Mouse (Mus musculus) macrophage (primary cell): ENCODE results near the gene Acads. TPM values are rescaled to one million over a fixed set of nuclear protein-coding genes. Genes with fewer than 3 reads are reported as not detected.
"Not testable (repeated sequence)": the region's sequence is repeated elsewhere in the genome, so short reads cannot be mapped to it uniquely, and the experiment has no call there.

Experiments used
- H3K27ac ChIP-seq: fragments of 350-480 bp; formaldehyde crosslinking; 2 replicates; pipeline ENCODE4 v1.9.0; 2021
- H3K36me3 ChIP-seq: fragments of 350-480 bp; formaldehyde crosslinking; 2 replicates; pipeline ENCODE4 v1.9.0; 2021; ENCODE audit errors: inconsistent target
- H3K4me3 ChIP-seq: fragments of 350-480 bp; formaldehyde crosslinking; 2 replicates; pipeline ENCODE4 v1.9.0; 2021; ENCODE audit errors: inconsistent target
- H3K79me2 ChIP-seq: fragments of 350-480 bp; formaldehyde crosslinking; 2 replicates; pipeline ENCODE4 v1.9.0; 2021; ENCODE audit errors: inconsistent target
- WGBS: methylation state at CpG from one replicate; pipeline ENCODE4 v1.1.7; 2026; ENCODE audit warnings: inconsistent platforms; ENCODE audit not compliant: missing documents; 5-methylcytosine and 5-hydroxymethylcytosine counted together
- polyA plus RNA-seq: library from polyadenylated mRNA; stranded (reverse); fragments of 250-400 nt; gene quantifications from 3 replicates; pipeline ENCODE4 v1.2.4, GENCODE M21; 2018; ENCODE audit warnings: inconsistent platforms

The Acads gene
- polyA plus RNA-seq, 1 experiment from 2014 or later = 18.4 TPM

GRCm38 (mm10) chr5:115117467-115117866 lies 1.7 kb downstream of the Acads start:
- no peak overlapping the region for H3K4me3 ChIP-seq
- no peak overlapping the region for H3K27ac ChIP-seq
- WGBS = 91% methylated on average over 13 of the region's 13 CpGs
- H3K79me2 ChIP-seq = peaks cover 14% of the 10 kb centered on the region; the same call in 1 of the 2 replicates
- peaks cover 9% of the 10 kb centered on the region; the same call in 1 of the 2 replicates for H3K36me3 ChIP-seq

- H3K4me3 ChIP-seq = no peak overlapping the region
- H3K36me3 ChIP-seq = peaks cover 12% of the 10 kb centered on the region; the same call in 1 of the 2 replicates
- no peak overlapping the region for H3K27ac ChIP-seq
- 94% methylated on average over 3 of the region's 3 CpGs for WGBS
- peaks cover 14% of the 10 kb centered on the region; the same call in 1 of the 2 replicates for H3K79me2 ChIP-seq
These were observed 2.7 kb downstream of the Acads start for GRCm38 (mm10) chr5:115116426-115116825.

- Histone ChIP-seq H3K36me3 (peaks cover 12% of the 10 kb centered on the region; the same call in 1 of the 2 replicates), H3K4me3 (no peak overlapping the region), H3K27ac (no peak overlapping the region), H3K79me2 (peaks cover 14% of the 10 kb centered on the region; the same call in 1 of the 2 replicates)
- 96% methylated on average over 7 of the region's 8 CpGs for WGBS
These were observed 4.6 kb downstream of the Acads start for GRCm38 (mm10) chr5:115114501-115114900.

GRCm38 (mm10) chr5:115113244-115113643 lies 5.9 kb downstream of the Acads start:
- H3K79me2 ChIP-seq = peaks cover 8% of the 10 kb centered on the region; the same call in 1 of the 2 replicates
- H3K36me3 ChIP-seq = peaks cover 12% of the 10 kb centered on the region; the same call in 1 of the 2 replicates
- WGBS = 97% methylated on average over 12 of the region's 12 CpGs
- H3K27ac ChIP-seq = no peak overlapping the region
- no peak overlapping the region for H3K4me3 ChIP-seq

- Histone ChIP-seq H3K27ac (no peak overlapping the region), H3K36me3 (peaks cover 12% of the 10 kb centered on the region; the same call in 1 of the 2 replicates), H3K4me3 (no peak overlapping the region), H3K79me2 (no peaks in the 10 kb centered on the region)
- 93% methylated on average over 8 of the region's 8 CpGs for WGBS
These were observed 8.0 kb downstream of the Acads start for GRCm38 (mm10) chr5:115111156-115111555.

GRCm38 (mm10) chr5:115103253-115103652 lies 15.9 kb downstream of the Acads start:
- not testable (repeated sequence) for H3K79me2 ChIP-seq, H3K4me3 ChIP-seq, H3K27ac ChIP-seq
- WGBS = 90% methylated on average over 18 of the region's 23 CpGs
- peaks cover 13% of the 10 kb centered on the region; the same call in 1 of the 2 replicates for H3K36me3 ChIP-seq

GRCm38 (mm10) chr5:115102231-115102630 lies 16.9 kb downstream of the Acads start:
- no peak overlapping the region for H3K27ac ChIP-seq
- H3K36me3 ChIP-seq = peaks cover 24% of the 10 kb centered on the region
- H3K4me3 ChIP-seq = no peak overlapping the region
- WGBS = 84% methylated on average over 2 of the region's 2 CpGs
- H3K79me2 ChIP-seq = no peaks in the 10 kb centered on the region

- Histone ChIP-seq H3K4me3 (no peak overlapping the region), H3K36me3 (peaks cover 41% of the 10 kb centered on the region), H3K79me2 (no peaks in the 10 kb centered on the region), H3K27ac (no peak overlapping the region)
- WGBS = 87% methylated on average over 6 of the region's 6 CpGs
These were observed 18.7 kb downstream of the Acads start for GRCm38 (mm10) chr5:115100473-115100872.

GRCm38 (mm10) chr5:115099991-115100390 lies 19.2 kb downstream of the Acads start:
- no peaks in the 10 kb centered on the region for H3K79me2 ChIP-seq
- WGBS = 87% methylated on average over 6 of the region's 9 CpGs
- peaks cover 46% of the 10 kb centered on the region for H3K36me3 ChIP-seq
- H3K4me3 ChIP-seq = no peak overlapping the region
- H3K27ac ChIP-seq = no peak overlapping the region

GRCm38 (mm10) chr5:115099530-115099929 lies 19.6 kb downstream of the Acads start:
- WGBS = 87% methylated on average over 5 of the region's 5 CpGs
- H3K36me3 ChIP-seq = peaks cover 51% of the 10 kb centered on the region

GRCm38 (mm10) chr5:115098195-115098594 lies 21.0 kb downstream of the Acads start, which contains the start of gene Gm10401:
Gm10401 (minus strand) TSS chr5:115098295.
- no peaks in the 10 kb centered on the region; the same call in 1 of the 2 replicates for H3K79me2 ChIP-seq
- H3K27ac ChIP-seq = no peak within 1 kb of the TSS
- no peak within 1 kb of the TSS for H3K4me3 ChIP-seq
- peaks cover 53% of the 10 kb centered on the region for H3K36me3 ChIP-seq
- 92% methylated on average over 8 of the region's 8 CpGs for WGBS

More at GRCm38 (mm10) chr5:115099530-115099929, 19.6 kb downstream of the Acads start:
- no peaks in the 10 kb centered on the region for H3K79me2 ChIP-seq
- H3K27ac ChIP-seq = no peak overlapping the region
- H3K4me3 ChIP-seq = no peak overlapping the region

- Histone ChIP-seq H3K79me2 (peaks cover 6% of the 10 kb centered on the region; the same call in 1 of the 2 replicates), H3K27ac (no peak overlapping the region), H3K36me3 (peaks cover 64% of the 10 kb centered on the region), H3K4me3 (no peak overlapping the region)
- WGBS = 92% methylated on average over 6 of the region's 6 CpGs
These were observed 27.4 kb downstream of the Acads start for GRCm38 (mm10) chr5:115091776-115092175.

- Histone ChIP-seq H3K27ac (no peak overlapping the region), H3K79me2 (peaks cover 6% of the 10 kb centered on the region; the same call in 1 of the 2 replicates), H3K4me3 (no peak overlapping the region), H3K36me3 (peaks cover 63% of the 10 kb centered on the region)
- WGBS = 73% methylated on average over 3 of the region's 3 CpGs
These were observed 28.1 kb downstream of the Acads start for GRCm38 (mm10) chr5:115091015-115091414.

- Histone ChIP-seq H3K4me3 (no peak overlapping the region), H3K36me3 (peaks cover 60% of the 10 kb centered on the region), H3K79me2 (peaks cover 6% of the 10 kb centered on the region; the same call in 1 of the 2 replicates), H3K27ac (no peak overlapping the region)
- WGBS = 96% methylated on average over 5 of the region's 5 CpGs
These were observed 29.4 kb downstream of the Acads start for GRCm38 (mm10) chr5:115089592-115090268.

GRCm38 (mm10) chr5:115085675-115086074 lies 33.5 kb downstream of the Acads start:
- Histone ChIP-seq H3K36me3 (peaks cover 71% of the 10 kb centered on the region), H3K79me2 (peaks cover under 1% of the 10 kb centered on the region; the same call in 1 of the 2 replicates), H3K27ac (no peak overlapping the region), H3K4me3 (no peak overlapping the region)
- WGBS = 100% methylated on average over 2 of the region's 2 CpGs
